Mouse (Mus musculus): ENCODE data around the gene Smim20.

Smim20 gene

DNA sequence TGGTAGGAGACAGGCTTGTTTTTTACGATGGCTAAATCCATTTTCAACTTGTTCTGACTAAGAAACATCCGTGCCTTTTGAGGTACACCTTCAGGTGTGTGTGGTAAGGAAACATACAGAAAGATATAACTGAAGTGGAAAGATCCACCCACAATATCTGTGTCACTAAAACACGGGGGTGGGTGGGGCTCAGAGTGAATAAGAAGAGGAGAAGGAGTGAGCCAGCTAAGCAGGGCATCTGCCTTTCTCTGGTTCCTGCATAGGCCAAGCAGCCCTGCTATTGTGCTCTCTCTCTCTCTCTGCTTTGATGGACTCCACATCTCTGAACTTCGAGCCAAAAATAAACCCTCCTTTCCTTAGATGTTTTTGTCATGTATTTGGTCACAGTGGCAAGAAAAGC is 38.1 kb downstream of the Smim20 start:
- in situ Hi-C loops (cut with MboI; ENCODE audit: low sequenced_read_pairs) = no loop called here

DNA sequence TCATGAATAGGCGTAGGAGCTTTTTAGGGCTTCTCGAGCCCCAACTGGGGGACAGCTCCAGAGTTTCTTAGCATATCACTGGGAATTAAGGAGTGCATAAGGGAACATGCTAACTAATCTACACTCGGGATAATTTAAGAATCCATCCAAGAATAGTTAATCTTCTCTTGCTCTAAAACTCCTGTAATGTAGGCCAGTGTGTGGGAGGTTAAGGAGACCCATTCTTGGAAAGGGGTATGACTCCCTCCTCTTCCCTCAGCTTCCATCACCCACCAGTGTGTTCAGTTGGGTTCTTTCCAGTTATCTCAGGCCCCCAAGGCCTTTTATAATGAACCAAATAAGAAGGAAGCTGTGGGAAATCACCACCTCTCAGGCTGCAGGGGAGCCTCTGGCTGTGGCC is 40.0 kb downstream of the Smim20 start:
- in situ Hi-C loops (cut with MboI; ENCODE audit: low sequenced_read_pairs) = no loop called here

DNA sequence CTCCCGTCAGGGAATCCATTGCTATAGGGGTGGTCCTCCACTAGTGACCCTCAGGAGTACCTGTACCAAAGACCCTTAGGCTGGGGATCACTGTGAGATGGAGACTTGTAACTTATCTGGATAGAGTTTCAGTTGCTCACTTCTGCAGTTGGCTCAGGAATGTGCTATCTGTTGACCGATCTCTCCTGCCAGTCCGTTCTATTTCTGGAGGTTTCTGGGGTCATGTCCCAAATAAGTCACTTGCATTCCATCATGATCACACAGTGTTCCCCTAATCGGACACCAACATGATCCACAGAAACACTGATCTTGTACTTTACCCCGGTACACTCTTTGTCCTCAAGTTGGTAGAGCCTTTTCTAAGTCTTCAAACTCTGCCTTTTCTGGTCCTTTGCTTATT is 40.6 kb downstream of the Smim20 start:
- in situ Hi-C loops (cut with MboI; ENCODE audit: low sequenced_read_pairs) = no loop called here

DNA sequence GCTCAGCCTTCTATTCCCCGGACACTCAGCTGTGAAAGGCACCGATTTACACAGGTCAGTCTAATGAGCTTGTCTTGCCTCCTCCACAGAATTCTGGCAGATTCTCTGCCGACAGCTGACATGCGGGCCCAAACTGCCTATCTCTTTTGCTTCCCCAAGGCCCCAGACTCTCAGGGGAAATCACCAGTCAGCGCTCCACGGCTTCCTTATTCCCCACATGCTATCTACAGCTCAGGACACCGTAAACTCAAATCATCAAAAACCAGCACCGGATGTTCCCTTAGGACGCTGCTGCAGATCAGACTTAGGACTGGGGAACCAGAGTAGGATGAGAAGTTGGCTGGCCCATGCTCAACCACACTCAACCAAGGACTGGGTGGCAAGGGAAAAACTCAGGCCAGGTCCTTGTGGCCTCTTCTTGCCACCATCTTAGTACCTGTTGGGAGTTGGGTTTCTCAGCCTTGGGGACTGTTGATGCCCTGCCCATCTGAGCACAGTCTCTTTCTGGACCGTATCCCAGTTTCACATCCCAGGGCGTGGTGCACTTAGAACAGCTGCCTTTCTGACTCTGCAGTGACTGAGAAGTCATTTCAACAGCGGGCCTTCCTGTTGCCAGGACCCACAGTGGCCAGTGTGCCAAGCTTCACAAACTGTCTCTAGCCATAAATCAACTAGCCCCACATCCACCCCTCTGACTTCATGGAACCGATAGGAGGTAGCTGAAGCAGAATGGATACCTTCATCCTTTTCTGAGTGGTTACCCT is 47.7 kb downstream of the Smim20 start:
- in situ Hi-C loops (cut with MboI; ENCODE audit: low sequenced_read_pairs) = no loop called here

DNA sequence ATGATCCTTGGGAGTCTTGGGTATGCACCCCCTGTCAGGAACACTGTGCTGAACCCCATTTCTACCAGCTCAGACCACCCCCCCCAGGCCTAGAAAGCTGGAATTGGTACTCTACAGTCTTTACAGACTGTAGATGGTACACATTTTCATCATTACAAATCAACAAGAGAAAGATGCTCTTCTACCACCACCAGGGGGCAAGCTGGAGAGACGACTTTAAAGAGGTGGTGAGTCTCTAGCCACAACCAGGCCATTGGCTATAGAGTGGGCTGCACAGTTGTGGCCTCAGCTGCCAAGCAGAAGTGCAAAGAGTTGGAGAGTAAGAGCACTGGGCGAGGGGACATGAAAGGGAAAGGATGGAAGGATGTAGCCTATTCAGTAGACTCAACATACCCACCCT is 48.9 kb downstream of the Smim20 start:
- in situ Hi-C loops (cut with MboI; ENCODE audit: low sequenced_read_pairs) = no loop called here

DNA sequence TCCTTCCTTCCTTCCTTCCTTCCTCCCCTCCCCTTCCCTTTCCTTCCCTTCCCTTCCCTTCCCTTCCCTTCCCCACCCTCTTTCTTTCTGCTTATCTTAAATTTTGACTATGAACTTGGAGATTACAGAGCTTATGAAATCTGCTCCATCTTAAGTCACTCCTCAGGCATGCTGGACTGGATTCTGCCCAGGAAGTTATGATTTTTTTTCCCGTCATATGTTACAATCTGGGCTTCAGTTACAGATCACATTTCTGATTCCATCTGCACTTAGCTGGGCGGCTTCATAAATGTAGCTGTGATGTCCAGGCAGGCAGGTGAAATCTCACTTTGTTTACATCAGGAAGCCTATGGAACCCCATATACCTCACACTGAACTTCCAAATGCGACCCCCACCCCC is 50.5 kb downstream of the Smim20 start:
- in situ Hi-C loops (cut with MboI; ENCODE audit: low sequenced_read_pairs) = no loop called here

DNA sequence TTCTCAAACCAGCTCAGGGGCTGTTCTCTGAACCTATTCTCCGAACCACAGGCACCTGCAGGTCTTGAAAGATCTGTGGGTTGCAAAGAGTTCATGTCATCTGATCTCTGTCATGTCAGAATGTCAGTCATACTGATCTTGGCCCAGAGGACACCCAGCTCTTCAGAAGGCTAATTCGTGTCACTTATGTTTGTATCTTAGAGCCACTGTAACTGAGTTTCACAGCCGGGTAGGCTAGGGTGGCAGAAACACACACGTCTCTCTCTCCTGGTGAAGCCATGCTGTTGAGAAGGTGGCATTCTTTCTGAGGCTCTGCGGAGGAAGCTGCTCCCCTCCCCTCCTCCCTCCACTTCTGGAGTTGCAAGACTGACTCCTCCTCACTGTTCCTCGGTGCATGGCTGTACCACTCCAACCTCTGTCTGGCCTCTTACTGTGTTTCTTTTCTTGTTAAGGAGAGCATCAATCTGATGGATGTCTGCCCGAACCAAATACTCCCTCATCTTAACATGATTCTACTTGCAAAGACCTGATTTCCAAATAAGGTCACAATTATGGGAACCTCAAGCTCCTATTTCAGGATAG is 51.1 kb downstream of the Smim20 start:
- in situ Hi-C loops (cut with MboI; ENCODE audit: low sequenced_read_pairs) = no loop called here

DNA sequence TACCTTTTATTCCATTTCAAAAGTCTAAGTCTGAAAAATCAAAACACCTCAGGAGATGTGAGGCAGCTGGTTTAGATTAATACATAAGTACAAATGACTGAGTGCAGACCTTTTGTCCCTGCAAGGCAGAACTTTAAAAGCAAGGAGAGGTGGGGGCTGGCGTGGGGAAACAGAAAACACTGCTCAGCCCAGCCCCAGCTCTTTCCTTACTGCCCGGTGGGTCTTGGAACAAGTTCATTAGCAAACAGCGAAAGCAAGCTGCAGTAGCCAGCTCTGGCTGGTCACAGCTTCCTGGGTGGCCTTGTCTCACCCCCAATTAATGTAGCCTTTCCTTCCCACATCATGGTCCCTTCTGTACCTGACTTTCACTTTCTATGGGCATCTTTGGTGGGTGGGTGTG is 53.4 kb downstream of the Smim20 start:
- in situ Hi-C loops (cut with MboI; ENCODE audit: low sequenced_read_pairs) = no loop called here

DNA sequence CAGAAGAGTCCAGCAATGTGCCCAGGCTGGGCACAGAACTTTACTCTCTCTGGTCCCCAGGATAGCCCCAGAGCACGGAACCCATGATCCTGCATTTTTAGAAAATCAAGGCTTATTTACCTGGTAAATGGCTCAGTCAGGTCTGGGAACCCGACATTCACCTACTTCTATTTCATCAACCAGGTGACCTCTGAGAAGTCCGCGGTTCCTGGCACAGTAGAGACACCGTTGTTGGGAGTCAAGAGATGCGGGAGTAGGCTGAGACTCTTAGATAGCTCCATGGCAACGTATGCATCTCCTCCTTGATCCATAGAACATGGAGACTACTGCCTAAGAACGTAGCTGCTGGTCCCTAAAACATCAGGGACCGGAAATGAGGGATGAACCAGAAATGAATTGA is 55.0 kb downstream of the Smim20 start:
- in situ Hi-C loops (cut with MboI; ENCODE audit: low sequenced_read_pairs) = no loop called here

DNA sequence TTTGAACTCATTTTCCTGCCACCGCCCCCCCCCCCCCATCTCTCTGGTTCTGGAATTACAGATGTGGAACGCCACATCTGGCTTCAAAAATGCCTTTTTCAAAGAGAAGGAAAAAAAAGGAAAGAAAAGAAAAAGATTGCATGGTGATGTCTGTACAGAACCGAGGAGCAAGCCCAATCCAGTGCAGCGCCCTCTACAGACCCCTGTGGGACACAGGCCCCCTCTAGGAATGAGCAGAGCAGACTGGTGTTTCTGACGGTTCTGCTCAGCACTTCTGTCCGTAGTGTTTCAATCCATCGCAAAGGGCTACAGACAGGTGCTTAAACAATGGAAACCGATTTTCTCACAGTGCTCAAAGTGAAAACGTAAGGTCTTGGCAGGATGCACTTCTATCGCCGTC is 55.6 kb downstream of the Smim20 start:
- in situ Hi-C loops (cut with MboI; ENCODE audit: low sequenced_read_pairs) = no loop called here

DNA sequence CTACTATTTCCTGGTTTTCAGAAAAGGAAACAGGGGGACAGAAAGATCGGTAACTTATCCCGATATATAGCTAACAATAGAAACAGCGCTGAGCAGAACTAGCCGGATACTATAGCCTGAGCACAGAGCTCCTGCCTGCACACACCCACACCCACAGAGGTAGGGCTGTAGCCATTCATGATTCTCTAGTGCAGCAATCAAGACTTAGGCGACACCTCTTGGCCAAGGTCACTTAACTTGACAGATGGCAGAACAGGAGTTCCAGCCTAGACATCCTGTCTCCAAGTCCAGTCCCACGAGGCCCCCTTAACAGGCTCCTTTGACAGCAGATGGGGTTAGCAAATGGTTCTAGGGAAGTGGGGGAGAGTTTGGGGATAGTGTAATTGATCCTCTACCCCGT is 56.2 kb downstream of the Smim20 start:
- in situ Hi-C loops (cut with MboI; ENCODE audit: low sequenced_read_pairs) = no loop called here

DNA sequence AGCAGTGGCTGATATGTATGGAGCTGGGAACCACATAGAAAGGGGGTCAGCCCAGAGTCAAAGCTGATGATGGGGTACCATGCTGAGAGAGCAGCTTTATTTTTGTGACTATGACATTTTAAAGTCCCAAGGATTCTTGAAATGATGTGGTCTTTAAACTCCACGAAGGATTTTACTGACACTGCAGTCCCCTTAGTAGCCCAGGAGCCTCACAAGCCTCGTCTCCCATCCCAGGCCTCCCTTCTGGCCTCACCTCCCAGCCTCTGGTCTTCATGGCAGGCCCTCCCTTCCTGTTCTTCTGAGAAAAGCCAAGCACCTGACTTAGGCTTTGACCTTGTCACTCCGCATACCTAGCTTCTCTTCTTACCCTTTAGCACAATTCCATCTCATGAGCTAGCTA is 57.4 kb downstream of the Smim20 start:
- in situ Hi-C loops (cut with MboI; ENCODE audit: low sequenced_read_pairs) = no loop called here

DNA sequence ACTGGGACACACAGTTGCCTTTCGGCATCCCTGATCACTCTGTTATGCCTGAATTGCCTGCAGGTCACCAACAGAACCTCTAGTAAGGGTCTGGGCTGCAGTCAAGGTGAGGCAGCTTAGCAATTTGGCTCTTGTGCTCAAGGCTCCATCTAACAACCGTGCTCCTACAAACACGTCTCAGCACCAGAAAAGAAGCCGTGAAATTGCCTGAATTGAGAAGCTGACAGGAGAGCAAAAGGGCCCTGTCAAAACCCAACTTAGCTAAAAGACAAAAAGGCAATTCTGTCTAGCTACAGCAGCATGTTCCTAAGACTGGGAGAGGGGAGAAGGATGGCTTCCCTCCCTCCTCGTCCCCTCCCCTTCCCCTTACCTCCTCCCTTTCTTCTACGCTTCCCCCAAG is 57.9 kb downstream of the Smim20 start:
- in situ Hi-C loops (cut with MboI; ENCODE audit: low sequenced_read_pairs) = loop anchor here (25.0 kb wide), 1 partner anchor 788 kb away; no protein-coding TSS in a partner anchor

DNA sequence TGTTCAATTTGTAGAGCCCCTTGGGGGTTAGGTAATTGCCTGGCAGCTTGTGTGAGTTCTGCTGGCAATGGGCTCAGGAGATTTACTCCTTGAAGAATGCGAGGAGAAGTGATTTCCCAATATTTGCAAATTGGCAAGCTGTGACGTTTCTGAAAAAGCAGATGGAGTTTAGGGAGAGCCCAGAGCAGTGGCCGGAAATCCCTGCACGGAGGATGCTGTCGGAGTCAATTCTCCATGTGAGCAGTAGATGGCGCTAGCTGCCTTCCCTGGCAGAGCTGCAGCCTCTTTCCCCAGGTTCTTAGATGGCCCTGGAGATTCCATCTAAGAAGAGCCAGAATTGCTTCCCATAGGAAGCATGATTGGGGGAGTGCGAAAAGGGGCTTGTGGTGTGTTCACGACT is 59.1 kb downstream of the Smim20 start:
- in situ Hi-C loops (cut with MboI; ENCODE audit: low sequenced_read_pairs) = loop anchor here (25.0 kb wide), 1 partner anchor 786 kb away; no protein-coding TSS in a partner anchor

DNA sequence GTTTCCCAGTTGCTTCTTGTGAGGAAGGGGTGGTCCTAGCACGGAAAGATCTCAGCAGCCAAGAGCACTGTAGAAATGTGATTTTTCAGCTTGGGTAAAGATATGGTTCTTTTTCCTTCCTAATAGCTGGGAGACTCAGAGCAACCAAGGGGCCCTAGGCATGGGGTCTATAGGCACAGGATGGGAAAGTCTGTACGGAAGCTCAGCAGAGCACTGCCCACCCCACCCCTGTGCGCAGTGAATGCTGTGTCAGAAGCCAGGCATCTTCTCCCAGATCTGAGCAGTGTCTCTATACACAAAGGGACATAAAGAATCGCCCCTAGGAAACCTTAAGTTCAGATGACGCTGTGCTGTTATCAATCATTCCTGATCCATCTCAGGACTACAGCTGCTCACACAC is 59.6 kb downstream of the Smim20 start:
- in situ Hi-C loops (cut with MboI; ENCODE audit: low sequenced_read_pairs) = loop anchor here (25.0 kb wide), 1 partner anchor 786 kb away; no protein-coding TSS in a partner anchor

Measured in CH12F3 (cell line).